Mouse (Mus musculus) liver, postnatal 0 days (tissue): ENCODE measurements around the gene Dmgdh. TPM values are rescaled to one million over a fixed set of nuclear protein-coding genes. Genes with fewer than 3 reads are reported as not detected.

ENCODE experiments used
- ATAC-seq: fragments of 200-750 bp; cut with Nextera tagmentation; 2 replicates; pipeline ENCODE4 v1.8.0; 2017; ENCODE audit warnings: mild to moderate bottlenecking, moderate library complexity
- DNase-seq: peaks from one replicate; pipeline ENCODE4 v3.0.0-alpha.2; 2016
- H3K27ac ChIP-seq: fragments of 300-500 bp; sonication (generic); 2 replicates; pipeline ENCODE4 v1.5.1; 2014; ENCODE audit warnings: antibody characterized with exemption, moderate library complexity, mild to moderate bottlenecking, low read depth
- H3K27me3 ChIP-seq: fragments of 300-500 bp; sonication (generic); 2 replicates; pipeline ENCODE4 v1.6.1; 2014; ENCODE audit warnings: low read length, control low read depth, mixed read lengths; ENCODE audit not compliant: insufficient read depth
- H3K36me3 ChIP-seq: fragments of 300-500 bp; sonication (generic); replicated peaks from 2 replicates; pipeline ENCODE4 v1.6.1; 2014; ENCODE audit warnings: mild to moderate bottlenecking, control low read depth, low read length, moderate library complexity, mixed read lengths; ENCODE audit not compliant: insufficient read depth
- H3K4me1 ChIP-seq: fragments of 300-500 bp; sonication (generic); 2 replicates; pipeline ENCODE4 v1.6.1; 2014; ENCODE audit warnings: antibody characterized with exemption, mild to moderate bottlenecking, control low read depth; ENCODE audit not compliant: insufficient read depth
- H3K4me2 ChIP-seq: fragments of 300-500 bp; sonication (generic); 2 replicates; pipeline ENCODE4 v1.6.1; 2014; ENCODE audit warnings: low read depth, mild to moderate bottlenecking, low read length, moderate library complexity, mixed read lengths
- H3K4me3 ChIP-seq: fragments of 300-500 bp; sonication (generic); 2 replicates; pipeline ENCODE4 v1.5.1; 2014; ENCODE audit warnings: low read depth, low read length
- H3K9ac ChIP-seq: fragments of 300-500 bp; sonication (generic); replicated peaks from 2 replicates; pipeline ENCODE4 v1.6.1; 2014; ENCODE audit warnings: mild to moderate bottlenecking, moderate library complexity
- H3K9me3 ChIP-seq: fragments of 300-500 bp; sonication (generic); 2 replicates; pipeline ENCODE4 v1.6.1; 2016; ENCODE audit warnings: mild to moderate bottlenecking, control low read depth, low read length, mixed read lengths
- CTCF ChIP-seq: sonication (generic); IDR thresholded peaks from 2 replicates; pipeline ENCODE4 v1.5.1; 2016; ENCODE audit warnings: antibody characterized with exemption, low read depth
- EP300 ChIP-seq: IDR thresholded peaks from 2 replicates; pipeline ENCODE4 v1.6.1; 2016; ENCODE audit warnings: antibody characterized with exemption, low read depth, mild to moderate bottlenecking
- WGBS: fragments of 180-500 bp; shearing (Covaris S2); extraction: QIAGEN DNeasy Blood & Tissue Kit; methylation state at CpG from one replicate; pipeline ENCODE4 v1.1.7; 2014; ENCODE audit not compliant: insufficient replicate concordance; 5-methylcytosine and 5-hydroxymethylcytosine counted together
- microRNA-seq: library from miRNA; unstranded; fragments of <30 nt; microRNA quantifications from one replicate; pipeline ENCODE4, GENCODE M21; 2016
- polyA plus RNA-seq: library from polyadenylated mRNA; unstranded; fragments of >200 nt; fragmentation: Nextera tagmentation; extraction: Ambion mirVana; gene quantifications from 2 replicates; pipeline ENCODE4 v1.2.1, GENCODE M21; 2015

Gene Dmgdh
- polyA plus RNA-seq, 1 experiment from 2014 or later: 69.2 TPM

GRCm38 (mm10) chr13:93793643-93794182 is 119.5 kb downstream of the Dmgdh start:
- H3K27ac ChIP-seq: no peak overlapping the region
- 82% methylated on average over 10 of the region's 10 CpGs for WGBS
- H3K4me2 ChIP-seq: no peak overlapping the region
- TF ChIP-seq CTCF: no peak
- TF ChIP-seq EP300: no peak
- no peaks in the 10 kb centered on the region for H3K4me1 ChIP-seq
- no peaks in the 10 kb centered on the region for H3K27me3 ChIP-seq
- no peak overlapping the region for H3K4me3 ChIP-seq
- ATAC-seq (no peak), DNase-seq (no peak)
- H3K9ac ChIP-seq: no peak overlapping the region
- H3K9me3 ChIP-seq: no peaks in the 10 kb centered on the region
- 0 out of 2 replicates have a peak, but pooled peaks cover 2% of the 10 kb centered on the region for H3K36me3 ChIP-seq

- TF ChIP-seq CTCF (no peak), EP300 (no peak)
- Histone ChIP-seq H3K4me2 (no peak overlapping the region), H3K27me3 (no peaks in the 10 kb centered on the region), H3K4me3 (no peak overlapping the region), H3K4me1 (no peaks in the 10 kb centered on the region), H3K36me3 (0 out of 2 replicates have a peak, but pooled peaks cover 2% of the 10 kb centered on the region), H3K9ac (no peak overlapping the region), H3K9me3 (no peaks in the 10 kb centered on the region), H3K27ac (no peak overlapping the region)
- 64% methylated on average over 5 of the region's 5 CpGs for WGBS
- DNase-seq (no peak), ATAC-seq (no peak)
These were observed 122.9 kb downstream of the Dmgdh start for GRCm38 (mm10) chr13:93797011-93797600.

Small RNA genes lying within 50 kb of the gene (microRNA-seq; reads per million reads assigned to microRNA genes)
- not detected for gene Mir5624

Other genes with a start within 250 kb of the Dmgdh start
- 2.7 and 2.8 TPM in 2 replicates for gene Jmy, start 174.6 kb upstream of the Dmgdh start, polyA plus RNA-seq
- 2,026 and 2,087 TPM in 2 replicates for gene Bhmt, start 36.5 kb upstream of the Dmgdh start, polyA plus RNA-seq
- gene Bhmt2, start 131 bp upstream of the Dmgdh start, polyA plus RNA-seq: 162 and 166 TPM in 2 replicates
- 3.3 and 4.1 TPM in 2 replicates for gene Arsb, start 97.2 kb downstream of the Dmgdh start, polyA plus RNA-seq